Mouse (Mus musculus) spleen, adult 2 months (tissue): ENCODE results near the gene Lce3a. TPM values are rescaled to one million over a fixed set of nuclear protein-coding genes. Genes with fewer than 3 reads are reported as not detected.

Experiments
- DNase-seq, 2 experiments: peaks; one replicate each; pipeline versions ENCODE4 v3.0.0 to v3.0.0-alpha.2; 2012 to 2021; ENCODE audit warnings: low spot score in 2 of 2, low read depth in 1 of 2
- H3K27ac ChIP-seq: fragments of 200-500 bp; 2 replicates; pipeline ENCODE4 v1.5.1; 2012; ENCODE audit warnings: low read length, inconsistent platforms; ENCODE audit not compliant: insufficient read depth
- H3K27me3 ChIP-seq: fragments of 200-500 bp; 2 replicates; pipeline ENCODE4 v1.6.1; 2012; ENCODE audit warnings: mild to moderate bottlenecking, moderate library complexity, low read length, inconsistent platforms; ENCODE audit not compliant: control insufficient read depth, insufficient read depth
- H3K36me3 ChIP-seq: fragments of 200-500 bp; 2 replicates; pipeline ENCODE4 v1.6.1; 2012; ENCODE audit warnings: mild to moderate bottlenecking, low read length, inconsistent platforms; ENCODE audit not compliant: control insufficient read depth, insufficient read depth
- H3K4me1 ChIP-seq: fragments of 200-500 bp; 2 replicates; pipeline ENCODE4 v1.6.1; 2011; ENCODE audit warnings: inconsistent platforms; ENCODE audit not compliant: control insufficient read depth, insufficient read depth, insufficient read length
- H3K4me3 ChIP-seq: fragments of 200-500 bp; 2 replicates; pipeline ENCODE4 v1.5.1; 2011; ENCODE audit warnings: mild to moderate bottlenecking, inconsistent platforms; ENCODE audit not compliant: insufficient read depth, insufficient read length; ENCODE audit errors: extremely low read depth
- CTCF ChIP-seq: fragments of 200-500 bp; IDR thresholded peaks from 2 replicates; pipeline ENCODE4 v1.5.1; 2011; ENCODE audit warnings: mild to moderate bottlenecking, inconsistent platforms; ENCODE audit not compliant: insufficient read depth, insufficient read length, insufficient replicate concordance; ENCODE audit errors: extremely low read depth
- POLR2A ChIP-seq: fragments of 200-500 bp; IDR thresholded peaks from 2 replicates; pipeline ENCODE4 v1.6.1; 2011; ENCODE audit warnings: low read depth, low read length, inconsistent platforms
- WGBS: fragments of 180-500 bp; shearing (Covaris S2); methylation state at CpG from one replicate; pipeline ENCODE4 v1.1.7; 2018; 5-methylcytosine and 5-hydroxymethylcytosine counted together
- polyA plus RNA-seq: library from polyadenylated mRNA; depleted of rRNA; stranded (reverse); fragments of >200 nt; gene quantifications from 2 replicates; pipeline ENCODE4 v1.2.3, GENCODE M21; 2012; rRNA removed

Lce3a gene
- polyA plus RNA-seq, 1 experiment, result not detected

- Histone ChIP-seq H3K4me3 (no peak overlapping the region), H3K4me1 (no peaks in the 10 kb centered on the region), H3K36me3 (no peaks in the 10 kb centered on the region), H3K27ac (no peak overlapping the region), H3K27me3 (no peaks in the 10 kb centered on the region)
- DNase-seq, result no peak
- TF ChIP-seq CTCF (no peak), POLR2A (no peak)
- WGBS, result 63% methylated on average over 3 of the region's 3 CpGs
Measured at GRCm38 (mm10) chr3:92905182-92905581, 20.8 kb downstream of the Lce3a start.

DNA sequence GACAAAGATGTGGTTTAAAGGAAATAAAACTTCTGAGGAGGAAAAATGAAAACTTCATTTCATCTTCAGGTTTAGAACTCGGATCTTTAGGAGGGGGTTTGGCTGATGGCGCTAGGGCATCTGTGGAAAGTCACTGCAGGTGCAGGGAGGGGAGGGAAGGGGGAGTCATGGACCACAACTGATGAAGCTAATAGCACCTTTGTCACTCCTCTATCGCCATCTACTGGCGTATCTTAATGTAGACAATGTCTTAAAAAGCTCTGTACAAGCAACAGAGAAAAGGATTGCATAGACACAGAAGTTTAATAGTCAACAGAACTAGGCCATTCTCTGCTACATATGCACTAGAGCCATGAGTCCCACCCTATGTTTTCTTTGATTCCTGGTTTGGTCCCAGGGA lies 22.4 kb downstream of the Lce3a start:
- Histone ChIP-seq H3K4me1 (no peaks in the 10 kb centered on the region), H3K27me3 (no peaks in the 10 kb centered on the region), H3K36me3 (no peaks in the 10 kb centered on the region), H3K27ac (no peak overlapping the region), H3K4me3 (no peak overlapping the region)
- TF ChIP-seq POLR2A (no peak), CTCF (no peak)
- 28% methylated on average over 4 of the region's 4 CpGs for WGBS
- no peak for DNase-seq

GRCm38 (mm10) chr3:92902992-92903391 lies 23.0 kb downstream of the Lce3a start:
- no peaks in the 10 kb centered on the region for H3K4me1 ChIP-seq
- H3K27ac ChIP-seq, result no peak overlapping the region

GRCm38 (mm10) chr3:92894489-92894888 lies 31.5 kb downstream of the Lce3a start:
- Histone ChIP-seq H3K4me3 (no peak overlapping the region), H3K27me3 (no peaks in the 10 kb centered on the region), H3K27ac (no peak overlapping the region), H3K36me3 (no peaks in the 10 kb centered on the region), H3K4me1 (no peaks in the 10 kb centered on the region)
- TF ChIP-seq CTCF (no peak), POLR2A (no peak)
- WGBS, result 49% methylated on average over 1 of the region's 1 CpGs
- DNase-seq, result no peak

More at GRCm38 (mm10) chr3:92902992-92903391, 23.0 kb downstream of the Lce3a start:
- DNase-seq, result no peak
- Histone ChIP-seq H3K27me3 (no peaks in the 10 kb centered on the region), H3K4me3 (no peak overlapping the region), H3K36me3 (no peaks in the 10 kb centered on the region)
- no peak for TF ChIP-seq POLR2A
- WGBS, result 18% methylated on average over 3 of the region's 3 CpGs

GRCm38 (mm10) chr3:92894063-92894462 lies 32.0 kb downstream of the Lce3a start:
- no peak overlapping the region for H3K4me3 ChIP-seq
- H3K4me1 ChIP-seq, result no peaks in the 10 kb centered on the region
- H3K27me3 ChIP-seq, result no peaks in the 10 kb centered on the region
- TF ChIP-seq CTCF, result no peak
- no peak for TF ChIP-seq POLR2A
- no peak overlapping the region for H3K27ac ChIP-seq
- H3K36me3 ChIP-seq, result no peaks in the 10 kb centered on the region
- DNase-seq, result no peak
- WGBS, result 65% methylated on average over 3 of the region's 3 CpGs

Other genes with a start within 250 kb of the Lce3a start
- not detected in 2 replicates for gene Lce1c, start 247.0 kb downstream of the Lce3a start, polyA plus RNA-seq
- not detected in 2 replicates for gene Lce1d, start 239.0 kb downstream of the Lce3a start, polyA plus RNA-seq
- not detected in 2 replicates for gene Lce1e, start 217.2 kb downstream of the Lce3a start, polyA plus RNA-seq
- not detected in 2 replicates for gene Lce1f, start 205.9 kb downstream of the Lce3a start, polyA plus RNA-seq
- gene Gm38119, start 187.1 kb downstream of the Lce3a start, polyA plus RNA-seq, result not detected in 2 replicates
- gene Lce1g, start 173.9 kb downstream of the Lce3a start, polyA plus RNA-seq, result not detected in 2 replicates
- gene Lce1h, start 161.2 kb downstream of the Lce3a start, polyA plus RNA-seq, result not detected in 2 replicates
- gene Lce1i, start 147.3 kb downstream of the Lce3a start, polyA plus RNA-seq, result not detected in 2 replicates
- not detected in 2 replicates for gene Lce1j, start 135.7 kb downstream of the Lce3a start, polyA plus RNA-seq
- not detected in 2 replicates for gene Lce1k, start 118.3 kb downstream of the Lce3a start, polyA plus RNA-seq
- gene Kprp, start 99.0 kb downstream of the Lce3a start, polyA plus RNA-seq, result not detected in 2 replicates
- gene Lce1l, start 74.9 kb downstream of the Lce3a start, polyA plus RNA-seq, result not detected in 2 replicates
- not detected in 2 replicates for gene 2310050C09Rik, start 56.0 kb downstream of the Lce3a start, polyA plus RNA-seq
- gene Lce3b, start 6.7 kb upstream of the Lce3a start, polyA plus RNA-seq, result not detected in 2 replicates
- gene Lce3c, start 18.3 kb upstream of the Lce3a start, polyA plus RNA-seq, result not detected in 2 replicates
- gene Lce3d, start 31.2 kb upstream of the Lce3a start, polyA plus RNA-seq, result not detected in 2 replicates
- not detected in 2 replicates for gene Lce3e, start 40.8 kb upstream of the Lce3a start, polyA plus RNA-seq
- gene Lce3f, start 66.0 kb upstream of the Lce3a start, polyA plus RNA-seq, result not detected in 2 replicates
- not detected in 2 replicates for gene Crct1, start 89.5 kb upstream of the Lce3a start, polyA plus RNA-seq
- gene Lce1m, start 92.8 kb upstream of the Lce3a start, polyA plus RNA-seq, result not detected in 2 replicates
- not detected in 2 replicates for gene Gm4858, start 142.6 kb upstream of the Lce3a start, polyA plus RNA-seq
- gene Crnn, start 218.6 kb upstream of the Lce3a start, polyA plus RNA-seq, result not detected in 2 replicates